Mouse (Mus musculus) olfactory bulb, adult 2 months (tissue): ENCODE results near the gene Pdgfb. TPM values are rescaled to one million over a fixed set of nuclear protein-coding genes. Genes with fewer than 3 reads are reported as not detected.

Experiments
- H3K27ac ChIP-seq: fragments of 200-500 bp; 2 replicates; pipeline ENCODE4 v1.5.1; 2012; ENCODE audit warnings: low read depth, low read length; ENCODE audit not compliant: insufficient read depth
- H3K4me1 ChIP-seq: fragments of 200-500 bp; 2 replicates; pipeline ENCODE4 v1.6.1; 2012; ENCODE audit warnings: low read length; ENCODE audit not compliant: control insufficient read depth, insufficient read depth
- H3K4me3 ChIP-seq: fragments of 200-500 bp; 2 replicates; pipeline ENCODE4 v1.5.1; 2012; ENCODE audit warnings: mild to moderate bottlenecking, low read depth, low read length, moderate library complexity; ENCODE audit not compliant: insufficient read depth
- CTCF ChIP-seq: fragments of 200-500 bp; IDR thresholded peaks from 2 replicates; pipeline ENCODE4 v1.5.1; 2012; ENCODE audit warnings: low read depth, mild to moderate bottlenecking, low read length, moderate library complexity; ENCODE audit not compliant: insufficient read depth
- POLR2A ChIP-seq: fragments of 200-500 bp; IDR thresholded peaks from 2 replicates; pipeline ENCODE4 v1.6.1; 2012; ENCODE audit warnings: mild to moderate bottlenecking, low read depth, low read length, moderate library complexity; ENCODE audit not compliant: insufficient read depth
- WGBS: fragments of 180-500 bp; shearing (Covaris S2); methylation state at CpG from one replicate; pipeline ENCODE4 v1.1.7; 2018; 5-methylcytosine and 5-hydroxymethylcytosine counted together
- polyA plus RNA-seq: library from polyadenylated mRNA; stranded (reverse); fragments of >200 nt; gene quantifications from 2 replicates; pipeline ENCODE4 v1.2.4, GENCODE M21; 2012; ENCODE audit warnings: low replicate concordance; ENCODE audit not compliant: missing spikeins, insufficient read depth, insufficient read length

The Pdgfb gene
- polyA plus RNA-seq, 1 experiment = not detected

DNA sequence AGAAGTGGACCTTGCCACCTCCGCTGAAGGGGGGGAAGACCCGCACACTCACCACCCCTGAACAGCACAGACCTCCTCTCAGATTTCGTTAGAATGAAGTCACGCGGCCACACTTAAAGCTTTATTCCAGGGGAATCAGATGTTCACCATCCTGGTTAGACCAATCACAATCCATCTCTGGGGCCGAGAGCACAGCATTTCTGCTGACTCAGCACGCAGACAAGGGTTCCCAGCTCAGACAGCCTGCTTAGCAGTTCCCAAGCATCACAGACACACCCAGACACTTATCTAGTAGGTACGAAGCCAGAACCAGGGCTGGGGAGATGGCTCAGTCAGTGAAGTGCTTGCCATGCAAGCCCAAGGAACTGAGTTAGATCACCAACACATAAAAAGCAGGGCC, 28.6 kb downstream of the Pdgfb start:
- TF ChIP-seq CTCF = no peak
- no peak for TF ChIP-seq POLR2A
- WGBS = 81% methylated on average over 8 of the region's 8 CpGs
- H3K27ac ChIP-seq = no peak overlapping the region
- no peaks in the 10 kb centered on the region for H3K4me1 ChIP-seq
- H3K4me3 ChIP-seq = no peak overlapping the region

DNA sequence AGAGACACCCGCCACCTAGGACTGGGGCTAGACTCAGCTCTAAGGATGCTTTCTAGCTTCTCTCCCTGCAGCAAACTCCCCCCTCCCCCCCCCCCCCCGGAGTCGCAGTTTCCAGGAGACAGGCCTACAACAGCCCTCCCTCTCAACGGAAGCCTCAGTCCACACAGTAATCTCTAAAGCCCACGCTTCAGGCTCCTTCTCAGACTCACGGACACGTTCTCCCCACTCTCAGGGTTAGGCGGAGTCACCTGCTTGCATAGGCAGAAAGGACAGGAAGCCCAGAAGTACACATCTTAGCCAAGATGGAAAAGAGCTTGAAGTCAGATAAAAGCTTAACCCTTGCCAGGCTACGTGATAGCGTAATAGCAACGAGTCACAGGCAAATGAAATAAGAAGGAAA, 29.3 kb downstream of the Pdgfb start:
- 43% methylated on average over 11 of the region's 11 CpGs for WGBS
- H3K4me1 ChIP-seq = no peaks in the 10 kb centered on the region
- H3K27ac ChIP-seq = no peak overlapping the region
- H3K4me3 ChIP-seq = no peak overlapping the region
- TF ChIP-seq POLR2A (no peak), CTCF (no peak)

DNA sequence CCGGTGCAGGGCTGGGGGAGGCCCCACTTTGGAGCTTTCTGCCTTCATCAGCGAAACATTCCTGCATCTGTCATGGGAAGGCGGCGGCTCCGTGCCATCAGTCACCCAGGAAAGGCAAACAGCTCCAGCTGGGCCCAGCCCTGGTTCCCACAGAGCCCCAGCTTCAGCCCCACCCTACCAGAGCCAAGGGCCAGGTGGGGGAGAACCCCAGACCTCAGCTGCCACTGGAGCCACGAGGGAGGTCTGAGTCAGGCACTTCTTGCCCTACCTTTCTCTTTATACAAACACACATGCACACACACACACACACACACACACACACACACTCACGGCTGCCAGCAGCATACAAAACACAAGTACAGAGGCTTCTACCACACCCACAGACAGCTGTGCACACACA, 30.6 kb downstream of the Pdgfb start:
- no peak overlapping the region for H3K27ac ChIP-seq
- H3K4me1 ChIP-seq = no peaks in the 10 kb centered on the region
- TF ChIP-seq CTCF = no peak
- TF ChIP-seq POLR2A = no peak
- 67% methylated on average over 7 of the region's 7 CpGs for WGBS
- no peak overlapping the region for H3K4me3 ChIP-seq

DNA sequence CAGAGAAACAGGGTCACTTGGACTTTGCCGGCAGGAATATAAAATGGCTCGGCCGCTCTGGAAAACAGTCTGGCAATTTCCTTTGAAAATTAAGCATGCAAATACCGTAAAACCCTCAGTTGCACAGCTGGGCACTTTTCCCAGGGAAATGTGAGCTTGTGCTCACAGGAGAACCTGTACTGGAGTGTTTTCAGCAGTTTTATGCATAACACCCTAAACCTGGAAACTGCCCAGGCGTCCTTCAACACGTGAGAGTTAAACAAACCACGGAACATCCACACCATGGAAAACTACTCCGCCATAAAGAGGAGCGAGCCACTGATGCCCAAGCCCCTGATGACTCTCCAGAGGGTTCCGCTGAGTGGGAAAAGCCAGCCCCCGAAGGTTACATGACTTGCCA, 34.1 kb downstream of the Pdgfb start:
- TF ChIP-seq CTCF (no peak), POLR2A (no peak)
- no peaks in the 10 kb centered on the region for H3K4me1 ChIP-seq
- no peak overlapping the region for H3K4me3 ChIP-seq
- H3K27ac ChIP-seq = no peak overlapping the region
- 67% methylated on average over 11 of the region's 11 CpGs for WGBS

DNA sequence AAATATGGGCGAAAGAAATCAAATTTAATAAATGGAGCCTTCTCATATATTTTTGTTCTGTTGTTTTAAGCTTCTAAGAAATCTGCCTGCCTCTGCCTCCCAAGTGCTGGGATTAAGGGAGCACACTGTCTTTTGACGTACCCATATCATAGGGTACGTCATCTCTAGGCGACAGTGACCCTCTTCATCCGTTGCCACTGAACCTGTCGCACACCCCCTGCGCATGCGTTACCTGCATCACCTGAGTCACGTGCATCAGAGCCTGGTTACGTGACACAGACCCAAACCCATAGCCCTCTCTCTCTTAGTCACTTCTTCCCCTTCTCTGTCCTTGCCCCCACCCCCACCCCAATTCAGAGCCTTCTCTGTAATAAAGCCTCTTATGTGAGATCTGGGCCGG, 42.6 kb downstream of the Pdgfb start:
- no peak for TF ChIP-seq POLR2A
- no peak for TF ChIP-seq CTCF
- WGBS = 97% methylated on average over 11 of the region's 11 CpGs
- no peak overlapping the region for H3K4me3 ChIP-seq
- H3K27ac ChIP-seq = no peak overlapping the region
- H3K4me1 ChIP-seq = no peaks in the 10 kb centered on the region

DNA sequence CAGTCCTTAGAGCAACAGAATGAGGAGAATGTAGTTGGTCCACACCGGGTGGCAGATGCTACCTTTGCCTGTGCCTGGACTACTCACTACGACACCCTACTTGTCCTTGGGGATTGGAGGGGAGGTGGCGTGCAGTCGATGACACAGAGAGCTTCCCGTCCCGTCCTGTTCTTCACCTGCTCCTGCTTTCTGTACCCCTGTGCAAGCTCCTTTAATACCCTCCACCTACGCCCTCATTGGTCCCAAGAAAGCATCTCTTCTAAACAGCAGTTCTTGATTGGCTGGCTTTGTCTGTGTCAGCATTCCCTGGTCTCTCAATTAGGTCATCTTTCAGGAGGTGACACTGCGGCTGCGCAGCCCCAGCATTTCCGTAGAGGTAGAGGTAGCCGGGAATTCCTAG, 43.8 kb downstream of the Pdgfb start, which contains the start of gene Cbx7:
Cbx7 (minus strand) TSS at position 180 of the 400 bp plus-strand sequence.
- WGBS = 93% methylated on average over 11 of the region's 11 CpGs

DNA sequence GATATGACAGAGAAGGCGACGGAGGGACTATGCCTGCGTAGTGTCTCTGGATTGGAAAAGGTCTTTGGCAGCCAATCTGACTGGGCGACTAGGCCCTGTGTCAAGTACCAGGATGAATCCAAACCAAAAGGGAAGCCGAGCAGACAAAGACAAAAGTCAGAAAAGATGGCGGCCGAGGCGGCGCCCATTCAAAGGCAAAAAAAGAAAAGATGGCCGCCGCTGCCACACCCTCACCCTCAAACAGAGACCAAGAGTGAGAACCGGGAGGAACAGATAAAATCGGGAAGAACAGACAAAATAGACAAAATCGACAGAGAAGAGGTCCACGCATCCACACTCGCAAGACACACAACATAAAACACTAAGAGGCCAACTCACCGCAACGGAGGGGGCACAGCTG, 44.3 kb downstream of the Pdgfb start:
- no peaks in the 10 kb centered on the region for H3K4me1 ChIP-seq
- 96% methylated on average over 18 of the region's 18 CpGs for WGBS
- TF ChIP-seq POLR2A (no peak), CTCF (no peak)

More for the DNA sequence above, 43.8 kb downstream of the Pdgfb start, which contains the start of gene Cbx7:
- H3K4me3 ChIP-seq = no peak within 1 kb of the TSS
- TF ChIP-seq CTCF = no peak
- no peak for TF ChIP-seq POLR2A
- H3K27ac ChIP-seq = no peak within 1 kb of the TSS
- no peaks in the 10 kb centered on the region for H3K4me1 ChIP-seq

DNA sequence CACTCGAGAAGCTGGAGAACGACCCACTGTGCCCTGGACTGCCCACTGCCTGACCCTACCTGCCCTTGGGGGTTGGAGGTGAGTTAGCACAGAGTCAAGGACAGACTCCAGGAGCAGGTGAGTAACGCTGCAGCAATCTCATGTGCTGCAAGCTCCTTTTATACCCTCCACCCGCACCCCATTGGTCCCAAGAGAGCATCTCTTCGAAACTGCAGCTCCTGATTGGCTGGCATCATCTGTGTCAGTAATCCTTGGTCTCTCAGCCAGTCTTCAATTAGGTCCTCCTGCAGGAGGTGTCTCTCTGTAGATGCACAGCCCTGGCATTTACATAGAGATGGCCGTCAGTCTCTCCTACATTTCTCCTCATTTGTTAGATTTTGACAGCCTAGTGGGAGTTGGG, 47.4 kb downstream of the Pdgfb start:
- no peak for TF ChIP-seq CTCF
- TF ChIP-seq POLR2A = no peak
- Histone ChIP-seq H3K4me1 (peaks cover 4% of the 10 kb centered on the region), H3K4me3 (no peak overlapping the region), H3K27ac (no peak overlapping the region)
- WGBS = 86% methylated on average over 6 of the region's 6 CpGs

More for the DNA sequence above, 44.3 kb downstream of the Pdgfb start:
- no peak overlapping the region for H3K4me3 ChIP-seq
- H3K27ac ChIP-seq = no peak overlapping the region

DNA sequence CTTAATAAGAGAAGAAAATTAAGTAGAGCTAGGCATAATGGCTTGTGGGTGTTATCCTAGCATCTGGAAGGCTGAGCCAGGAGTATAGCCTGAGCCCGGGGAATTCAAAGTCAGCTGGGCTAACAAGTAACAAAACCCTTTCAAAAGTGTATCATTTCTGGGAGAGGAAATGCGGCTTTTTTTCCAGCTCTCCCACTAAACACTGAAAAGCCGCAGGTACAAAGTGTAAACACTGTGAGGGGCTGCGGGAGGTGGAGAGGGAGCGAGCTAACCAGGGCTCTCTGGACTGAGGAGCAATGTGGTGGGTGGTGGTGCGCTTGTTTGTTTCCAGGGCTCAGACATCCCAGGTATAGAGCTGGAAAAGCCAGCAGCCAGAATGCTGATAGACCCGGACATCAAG, 50.4 kb downstream of the Pdgfb start:
- Histone ChIP-seq H3K4me1 (peaks cover 13% of the 10 kb centered on the region), H3K4me3 (no peak overlapping the region), H3K27ac (no peak overlapping the region)
- no peak for TF ChIP-seq POLR2A
- no peak for TF ChIP-seq CTCF
- WGBS = 87% methylated on average over 7 of the region's 7 CpGs

DNA sequence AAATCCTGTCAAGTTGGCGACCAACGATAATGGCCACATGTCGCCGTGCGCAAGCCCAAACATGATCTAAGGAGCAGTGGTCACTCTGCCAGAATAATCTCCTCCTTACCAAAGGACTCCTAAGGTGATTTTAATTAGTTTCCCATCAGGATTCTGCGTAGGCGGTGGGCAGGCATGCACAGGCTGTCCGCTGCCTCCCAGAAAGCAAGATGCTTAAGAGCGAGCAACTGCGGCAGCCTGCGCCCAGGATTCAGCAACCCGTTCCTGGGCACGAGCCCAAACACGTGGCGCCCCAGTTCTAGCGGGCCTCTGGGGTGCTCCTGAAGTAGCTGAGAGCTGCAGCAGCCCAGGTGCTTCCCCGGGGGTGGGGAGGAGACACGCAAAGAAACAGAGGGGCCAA, 52.1 kb downstream of the Pdgfb start:
- TF ChIP-seq CTCF (no peak), POLR2A (no peak)
- 71% methylated on average over 18 of the region's 18 CpGs for WGBS
- Histone ChIP-seq H3K4me1 (peaks cover 15% of the 10 kb centered on the region), H3K4me3 (no peak overlapping the region), H3K27ac (no peak overlapping the region)
